Mouse (Mus musculus): ENCODE measurements around the gene Srrm1. TPM values are rescaled to one million over a fixed set of nuclear protein-coding genes. Genes with fewer than 3 reads are reported as not detected.

Gene Srrm1
- polyA plus RNA-seq (2011; ENCODE audit: insufficient read length, low read depth, missing spikeins): 160 and 173 TPM in 2 replicates

- Histone ChIP-seq H3K4me3 (ENCODE audit: insufficient read depth, low read length) (peak within 1 kb of the TSS; percentile 75), H3K4me1 (ENCODE audit: control insufficient read depth, insufficient read depth, low read length) (no peaks in the 10 kb centered on the region; the same call in 1 of the 2 replicates), H3K27ac (ENCODE audit: insufficient read depth, low read length) (peak within 1 kb of the TSS; percentile 91)
- TF ChIP-seq POLR2A (IDR thresholded peaks at IDR 0.05; ENCODE audit: low read depth, low read length) (peak; percentile 86), CTCF (IDR thresholded peaks at IDR 0.05; ENCODE audit: borderline replicate concordance, insufficient read depth, low read length) (no peak)
Measured at GRCm38 (mm10) chr4:135353066-135353793, at the start of gene Srrm1. Gene Srrm1, minus strand, starts transcription at chr4:135353321.

GRCm38 (mm10) chr4:135401881-135402280 lies 48.8 kb upstream of the Srrm1 start:
- Histone ChIP-seq H3K4me3 (ENCODE audit: insufficient read depth, low read length) (no peak overlapping the region), H3K4me1 (ENCODE audit: control insufficient read depth, insufficient read depth, low read length) (peaks cover 3% of the 10 kb centered on the region; the same call in 1 of the 2 replicates), H3K27ac (ENCODE audit: insufficient read depth, low read length) (no peak overlapping the region)
- no peak for TF ChIP-seq CTCF (IDR thresholded peaks at IDR 0.05; ENCODE audit: borderline replicate concordance, insufficient read depth, low read length)

GRCm38 (mm10) chr4:135397991-135398390 lies 44.9 kb upstream of the Srrm1 start, which contains the start of gene Ncmap:
Gene Ncmap, minus strand, starts transcription at chr4:135398227.
- no peaks in the 10 kb centered on the region for H3K4me1 ChIP-seq (ENCODE audit: control insufficient read depth, insufficient read depth, low read length)
- no peak within 1 kb of the TSS for H3K27ac ChIP-seq (ENCODE audit: insufficient read depth, low read length)
- no peak for TF ChIP-seq POLR2A (IDR thresholded peaks at IDR 0.05; ENCODE audit: low read depth, low read length)
- no peak for TF ChIP-seq CTCF (IDR thresholded peaks at IDR 0.05; ENCODE audit: borderline replicate concordance, insufficient read depth, low read length)
- H3K4me3 ChIP-seq (ENCODE audit: insufficient read depth, low read length): 0 out of 2 replicates have a peak within 1 kb of the TSS, but pooled peaks have one; percentile 1

- Histone ChIP-seq H3K4me3 (ENCODE audit: insufficient read depth, low read length) (0 out of 2 replicates have a peak overlapping the region, but pooled peaks have one; percentile 1), H3K4me1 (ENCODE audit: control insufficient read depth, insufficient read depth, low read length) (no peaks in the 10 kb centered on the region), H3K27ac (ENCODE audit: insufficient read depth, low read length) (no peak overlapping the region)
- TF ChIP-seq CTCF (IDR thresholded peaks at IDR 0.05; ENCODE audit: borderline replicate concordance, insufficient read depth, low read length) (no peak), POLR2A (IDR thresholded peaks at IDR 0.05; ENCODE audit: low read depth, low read length) (no peak)
Measured at GRCm38 (mm10) chr4:135397551-135397950, 44.4 kb upstream of the Srrm1 start.

GRCm38 (mm10) chr4:135396303-135396702 lies 43.2 kb upstream of the Srrm1 start:
- H3K27ac ChIP-seq (ENCODE audit: insufficient read depth, low read length): no peak overlapping the region
- H3K4me1 ChIP-seq (ENCODE audit: control insufficient read depth, insufficient read depth, low read length): no peaks in the 10 kb centered on the region
- TF ChIP-seq CTCF (IDR thresholded peaks at IDR 0.05; ENCODE audit: borderline replicate concordance, insufficient read depth, low read length): no peak
- no peak for TF ChIP-seq POLR2A (IDR thresholded peaks at IDR 0.05; ENCODE audit: low read depth, low read length)
- H3K4me3 ChIP-seq (ENCODE audit: insufficient read depth, low read length): no peak overlapping the region

- Histone ChIP-seq H3K4me1 (ENCODE audit: control insufficient read depth, insufficient read depth, low read length) (no peaks in the 10 kb centered on the region), H3K27ac (ENCODE audit: insufficient read depth, low read length) (no peak overlapping the region), H3K4me3 (ENCODE audit: insufficient read depth, low read length) (no peak overlapping the region)
- TF ChIP-seq POLR2A (IDR thresholded peaks at IDR 0.05; ENCODE audit: low read depth, low read length) (no peak), CTCF (IDR thresholded peaks at IDR 0.05; ENCODE audit: borderline replicate concordance, insufficient read depth, low read length) (no peak)
Measured at GRCm38 (mm10) chr4:135395375-135395774, 42.3 kb upstream of the Srrm1 start.

- Histone ChIP-seq H3K27ac (ENCODE audit: insufficient read depth, low read length) (no peak overlapping the region), H3K4me3 (ENCODE audit: insufficient read depth, low read length) (no peak overlapping the region), H3K4me1 (ENCODE audit: control insufficient read depth, insufficient read depth, low read length) (no peaks in the 10 kb centered on the region)
- TF ChIP-seq CTCF (IDR thresholded peaks at IDR 0.05; ENCODE audit: borderline replicate concordance, insufficient read depth, low read length): no peak
Measured at GRCm38 (mm10) chr4:135394666-135395065, 41.5 kb upstream of the Srrm1 start.

GRCm38 (mm10) chr4:135393381-135393780 lies 40.3 kb upstream of the Srrm1 start:
- no peak overlapping the region for H3K27ac ChIP-seq (ENCODE audit: insufficient read depth, low read length)
- H3K4me3 ChIP-seq (ENCODE audit: insufficient read depth, low read length): no peak overlapping the region
- no peaks in the 10 kb centered on the region for H3K4me1 ChIP-seq (ENCODE audit: control insufficient read depth, insufficient read depth, low read length)
- TF ChIP-seq POLR2A (IDR thresholded peaks at IDR 0.05; ENCODE audit: low read depth, low read length) (no peak), CTCF (IDR thresholded peaks at IDR 0.05; ENCODE audit: borderline replicate concordance, insufficient read depth, low read length) (no peak)

- H3K4me3 ChIP-seq (ENCODE audit: insufficient read depth, low read length): no peak overlapping the region
- no peak overlapping the region for H3K27ac ChIP-seq (ENCODE audit: insufficient read depth, low read length)
- H3K4me1 ChIP-seq (ENCODE audit: control insufficient read depth, insufficient read depth, low read length): no peaks in the 10 kb centered on the region
- TF ChIP-seq POLR2A (IDR thresholded peaks at IDR 0.05; ENCODE audit: low read depth, low read length): no peak
- no peak for TF ChIP-seq CTCF (IDR thresholded peaks at IDR 0.05; ENCODE audit: borderline replicate concordance, insufficient read depth, low read length)
Measured at GRCm38 (mm10) chr4:135392801-135393200, 39.7 kb upstream of the Srrm1 start.

- no peak overlapping the region for H3K4me3 ChIP-seq (ENCODE audit: insufficient read depth, low read length)
- no peak overlapping the region for H3K27ac ChIP-seq (ENCODE audit: insufficient read depth, low read length)
- TF ChIP-seq POLR2A (IDR thresholded peaks at IDR 0.05; ENCODE audit: low read depth, low read length) (no peak), CTCF (IDR thresholded peaks at IDR 0.05; ENCODE audit: borderline replicate concordance, insufficient read depth, low read length) (no peak)
- no peaks in the 10 kb centered on the region for H3K4me1 ChIP-seq (ENCODE audit: control insufficient read depth, insufficient read depth, low read length)
Measured at GRCm38 (mm10) chr4:135391014-135391413, 37.9 kb upstream of the Srrm1 start.
